In the genomic region with DNA sequence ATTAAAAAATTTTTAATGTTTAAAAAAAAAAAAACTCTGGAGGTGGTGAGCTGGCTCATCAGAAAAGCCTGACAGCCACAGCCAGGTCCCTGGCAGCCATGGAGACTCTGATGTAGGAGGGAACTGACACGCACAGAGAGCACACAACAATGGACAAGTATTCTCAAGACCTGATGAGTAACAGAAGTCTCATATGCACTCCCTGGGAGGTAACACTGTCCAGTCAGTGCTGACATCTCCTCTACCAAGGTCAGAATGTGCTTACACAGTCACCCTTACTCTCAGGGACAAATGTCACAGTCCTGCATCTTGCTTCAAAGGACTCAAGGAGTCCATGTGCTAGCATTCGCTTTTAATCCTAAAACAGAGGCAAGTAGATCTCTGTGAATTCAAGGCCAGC, we compare ENCODE assay signal across 23 mouse cellular contexts. TPM values are rescaled to one million over a fixed set of nuclear protein-coding genes. Genes with fewer than 3 reads are reported as not detected.
DNase-seq lines count a peak whose midpoint lies in the region; ATAC-seq and TF ChIP-seq lines count a peak whose summit lies in the region.
"Had no signal": no experiment of that assay in that cellular context is flagged by ENCODE, and none has a peak within 500 bp of the region (broad histone marks: within the 10 kb centered on the region; RNA-seq: fewer than 3 reads in every experiment).

No protein-coding gene starts in this region.

- POLR2A ChIA-PET in Patski (lab: Charles Lee), result interaction anchor here (0.6 kb wide), 1 partner anchor 21 kb away, joined by 4 read pairs; no protein-coding TSS in a partner anchor

- 0 out of 2 replicates have a peak overlapping the region, but pooled peaks have one; percentile 19 for H3K27ac ChIP-seq in layer of hippocampus, adult 2 months
- H3K27ac ChIP-seq: embryonic facial prominence, embryonic 12.5 days; embryonic facial prominence, embryonic 15.5 days; forebrain, embryonic 12.5 days; forebrain, embryonic 15.5 days; heart, adult 2 months; hindbrain, embryonic 10.5 days; hindbrain, embryonic 13.5 days; intestine, embryonic 15.5 days had no signal

- CTCF ChIA-PET in Patski (lab: Charles Lee), result interaction anchor here (1.2 to 1.5 kb wide), 2 partner anchors 11 to 14 kb away, joined by 3 read pairs; no protein-coding TSS in a partner anchor

- no peaks in the 10 kb centered on the region for H3K27me3 ChIP-seq in Patski
- H3K27me3 ChIP-seq: embryonic facial prominence, embryonic 12.5 days; embryonic facial prominence, embryonic 15.5 days; forebrain, embryonic 12.5 days; forebrain, embryonic 15.5 days; hindbrain, embryonic 13.5 days; intestine, embryonic 15.5 days had no signal

- DNase-seq in adrenal gland, postnatal 14 days, result peak; percentile 44
- no peak for DNase-seq in adrenal gland, postnatal 25 days
- DNase-seq in layer of hippocampus, adult 2 months (ENCODE audit: low spot score in 2 of 2), result no peak
- no peak for DNase-seq in layer of hippocampus, adult 18-20 months (ENCODE audit: low spot score in 2 of 2)
- peak; percentile 77 for DNase-seq in Patski (ENCODE audit: low read depth, low spot score)
- no peak for DNase-seq in cerebellum, postnatal 25 days
- DNase-seq: cerebellum, adult 18-20 months; cerebellum, adult 9-10 months; cerebellum, postnatal 14 days; gastrocnemius, postnatal 10 days; gastrocnemius, postnatal 36 days; heart, adult 2 months; heart, postnatal 36 days; kidney, adult 11 months; kidney, adult 8-10 months had no signal

- ATAC-seq in Patski, result peak; percentile 78
- ATAC-seq: forebrain, embryonic 15.5 days; hindbrain, embryonic 16.5 days; intestine, embryonic 15.5 days had no signal

- H3K4me3 ChIP-seq in layer of hippocampus, adult 2 months, result no peak overlapping the region
- H3K4me3 ChIP-seq: embryonic facial prominence, embryonic 12.5 days; embryonic facial prominence, embryonic 15.5 days; forebrain, embryonic 12.5 days; forebrain, embryonic 15.5 days; heart, adult 2 months; hindbrain, embryonic 10.5 days; hindbrain, embryonic 13.5 days; intestine, embryonic 15.5 days had no signal

- in situ Hi-C loops in Patski (cut with MboI; ENCODE audit: low pct_unique_long_range_greater_than_20kb), result no loop called here

- TF ChIP-seq CTCF in layer of hippocampus, adult 2 months (conservative IDR thresholded peaks at IDR 0.05), result no peak
- TF ChIP-seq CTCF in Patski (IDR thresholded peaks at IDR 0.05), result no peak

RNA-seq across cellular contexts. Expression of gene Ptpn11, which starts 21.6 kb away (rescaled TPM):
- total RNA-seq in adrenal gland, postnatal 14 days (2021), result 98.9 and 120 TPM in 2 replicates
- total RNA-seq in adrenal gland, postnatal 25 days (2021), result 92.7 and 98.6 TPM in 2 replicates
- 10 to 100 TPM; 94.9 to 97.9 TPM for total RNA-seq in layer of hippocampus, adult 2 months (2021)
- total RNA-seq in layer of hippocampus, adult 18-20 months (2021), result 100 to 1,000 TPM; 104 to 106 TPM
- polyA plus RNA-seq in Patski (2021), result 131 TPM

RNA-seq across cellular contexts. Expression of gene Rpl6, which starts 34.7 kb away (rescaled TPM):
- 995 and 1,088 TPM in 2 replicates for total RNA-seq in adrenal gland, postnatal 14 days (2021)
- total RNA-seq in adrenal gland, postnatal 25 days (2021), result 923 and 949 TPM in 2 replicates
- 100 to 1,000 TPM; 472 to 483 TPM for total RNA-seq in layer of hippocampus, adult 2 months (2021)
- total RNA-seq in layer of hippocampus, adult 18-20 months (2021), result 100 to 1,000 TPM; 493 to 505 TPM
- 1,368 TPM for polyA plus RNA-seq in Patski (2021)

RNA-seq across cellular contexts. Expression of gene Hectd4, which starts 50.4 kb away (rescaled TPM):
- total RNA-seq in adrenal gland, postnatal 14 days (2021), result 21.5 and 27.1 TPM in 2 replicates
- 29.8 and 35.7 TPM in 2 replicates for total RNA-seq in adrenal gland, postnatal 25 days (2021)
- total RNA-seq in layer of hippocampus, adult 2 months (2021), result 100 to 1,000 TPM; 170 to 175 TPM
- 100 to 1,000 TPM; 156 to 168 TPM for total RNA-seq in layer of hippocampus, adult 18-20 months (2021)
- 13.7 TPM for polyA plus RNA-seq in Patski (2021)

Comparison
In these comparisons a context has a peak if more than half of its experiments do, and no peak if none do; other contexts are left out.
1. DNase-seq: peak in adrenal gland, postnatal 14 days (single experiment) and Patski (single experiment); none in adrenal gland, postnatal 25 days (single experiment), layer of hippocampus, adult 2 months (0 of 2), layer of hippocampus, adult 18-20 months (0 of 2) and cerebellum, postnatal 25 days (0 of 2).